Mouse (Mus musculus): ENCODE results near the gene Spsb1. TPM values are rescaled to one million over a fixed set of nuclear protein-coding genes. Genes with fewer than 3 reads are reported as not detected.

The Spsb1 gene
- polyA plus RNA-seq, 1 experiment from 2014 or later, result 11.7 TPM

DNA sequence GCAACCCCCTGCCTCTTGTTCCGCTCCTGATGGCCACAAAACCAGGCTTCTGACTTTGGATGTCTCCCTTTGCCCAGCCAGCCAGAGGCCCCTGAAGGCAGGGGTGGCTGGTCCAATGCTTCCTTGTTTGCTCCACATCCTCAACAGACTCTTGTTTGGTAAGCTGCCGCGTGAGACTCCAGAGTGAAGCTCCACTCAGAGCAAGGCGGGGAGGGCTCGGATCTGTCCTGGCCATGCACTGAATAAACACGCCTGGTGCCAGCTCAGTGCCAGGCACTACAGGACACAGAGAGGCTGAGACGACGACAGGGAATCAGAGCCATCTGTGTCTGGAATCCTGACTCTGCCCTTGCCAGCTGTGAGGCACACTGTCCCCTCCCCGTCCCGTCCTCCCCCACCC, 70.9 kb downstream of the Spsb1 start:
- Histone ChIP-seq H3K4me3 (ENCODE audit: low read depth, low read length) (no peak overlapping the region), H3K4me1 (replicated peaks; ENCODE audit: control insufficient read depth, insufficient read depth, low read length) (no peaks in the 10 kb centered on the region), H3K27me3 (ENCODE audit: control insufficient read depth, insufficient read depth, low read length) (no peaks in the 10 kb centered on the region), H3K27ac (ENCODE audit: low read depth, low read length) (no peak overlapping the region), H3K9me3 (ENCODE audit: control insufficient read depth, low read length) (no peaks in the 10 kb centered on the region), H3K36me3 (ENCODE audit: control insufficient read depth, insufficient read depth, low read length) (no peaks in the 10 kb centered on the region), H3K9ac (ENCODE audit: low read depth, low read length) (no peak overlapping the region), H3K4me2 (replicated peaks; ENCODE audit: low read depth, low read length) (no peak overlapping the region)
- ATAC-seq (ENCODE audit: low FRiP score) (no peak), DNase-seq (ENCODE audit: low spot score) (no peak)
- 90% methylated on average over 10 of the region's 10 CpGs for WGBS

DNA sequence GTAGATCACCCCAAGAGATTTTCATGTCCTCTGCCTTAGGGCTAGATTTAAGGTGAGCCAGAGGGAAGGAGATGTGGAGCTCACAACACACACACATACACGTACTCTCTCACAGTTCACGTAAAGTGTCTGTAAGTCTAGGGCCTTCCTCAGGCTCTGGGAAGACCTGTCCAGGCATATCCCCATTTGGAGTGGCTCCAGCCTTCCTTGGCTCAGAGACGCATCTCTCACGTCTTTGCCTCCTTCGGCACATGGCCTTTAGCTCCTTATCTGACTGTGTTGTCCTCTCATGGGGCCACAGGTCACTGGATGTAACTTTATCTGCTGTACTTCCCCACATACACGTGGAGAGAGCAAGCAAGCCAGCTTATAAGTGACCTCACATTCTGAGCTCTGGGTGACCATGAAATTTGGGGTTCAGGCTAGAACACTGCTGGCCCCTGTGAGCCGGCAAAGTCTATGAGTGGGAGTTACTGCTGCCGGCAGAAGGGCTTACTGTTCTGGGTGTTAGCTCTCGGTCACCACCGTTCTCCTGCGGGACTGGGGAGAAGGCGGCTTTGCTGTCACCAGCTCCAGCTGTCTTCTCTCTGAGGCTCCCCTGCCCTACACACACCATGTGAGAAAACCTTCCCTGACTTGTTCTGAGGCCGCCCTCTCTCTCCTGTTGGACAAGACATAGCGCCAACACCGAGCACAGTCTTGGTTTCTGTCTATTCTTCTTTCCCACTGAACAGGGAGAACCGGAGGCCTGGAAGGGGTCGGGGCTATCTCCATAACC, 72.5 kb downstream of the Spsb1 start:
- Histone ChIP-seq H3K27ac (ENCODE audit: low read depth, low read length) (no peak overlapping the region), H3K36me3 (ENCODE audit: control insufficient read depth, insufficient read depth, low read length) (no peaks in the 10 kb centered on the region), H3K4me1 (replicated peaks; ENCODE audit: control insufficient read depth, insufficient read depth, low read length) (peaks cover 6% of the 10 kb centered on the region), H3K4me2 (replicated peaks; ENCODE audit: low read depth, low read length) (no peak overlapping the region), H3K27me3 (ENCODE audit: control insufficient read depth, insufficient read depth, low read length) (no peaks in the 10 kb centered on the region), H3K9ac (ENCODE audit: low read depth, low read length) (no peak overlapping the region), H3K9me3 (ENCODE audit: control insufficient read depth, low read length) (no peaks in the 10 kb centered on the region), H3K4me3 (ENCODE audit: low read depth, low read length) (no peak overlapping the region)
- ATAC-seq (ENCODE audit: low FRiP score), result no peak
- 82% methylated on average over 17 of the region's 17 CpGs for whole genome bisulfite sequencing
- no peak for DNase-seq (ENCODE audit: low spot score)

DNA sequence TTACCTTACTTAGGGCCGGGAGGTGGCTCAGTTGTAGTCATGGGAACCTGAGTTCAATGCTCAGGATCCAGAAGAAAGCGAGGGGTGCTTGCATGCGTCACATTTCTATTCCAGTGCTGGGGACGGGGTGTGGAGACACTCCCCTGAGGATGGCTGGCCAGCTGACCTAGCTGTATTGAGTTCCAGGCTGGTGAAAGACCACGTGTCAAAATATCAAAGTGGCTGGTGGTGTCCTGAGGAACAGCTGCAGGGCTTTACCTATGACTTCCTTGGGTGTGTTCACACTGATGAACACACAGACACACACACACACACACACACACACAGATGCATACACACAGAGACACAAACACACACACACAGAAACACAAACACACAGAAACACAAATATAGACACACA, 73.9 kb downstream of the Spsb1 start:
- no peak for DNase-seq (ENCODE audit: low spot score)
- Histone ChIP-seq H3K9ac (ENCODE audit: low read depth, low read length) (no peak overlapping the region), H3K9me3 (ENCODE audit: control insufficient read depth, low read length) (no peaks in the 10 kb centered on the region), H3K4me2 (replicated peaks; ENCODE audit: low read depth, low read length) (no peak overlapping the region), H3K36me3 (ENCODE audit: control insufficient read depth, insufficient read depth, low read length) (no peaks in the 10 kb centered on the region), H3K4me1 (replicated peaks; ENCODE audit: control insufficient read depth, insufficient read depth, low read length) (peaks cover 12% of the 10 kb centered on the region), H3K27me3 (ENCODE audit: control insufficient read depth, insufficient read depth, low read length) (no peaks in the 10 kb centered on the region), H3K27ac (ENCODE audit: low read depth, low read length) (no peak overlapping the region), H3K4me3 (ENCODE audit: low read depth, low read length) (no peak overlapping the region)
- ATAC-seq (ENCODE audit: low FRiP score), result no peak
- 71% methylated on average over 5 of the region's 5 CpGs for WGBS

DNA sequence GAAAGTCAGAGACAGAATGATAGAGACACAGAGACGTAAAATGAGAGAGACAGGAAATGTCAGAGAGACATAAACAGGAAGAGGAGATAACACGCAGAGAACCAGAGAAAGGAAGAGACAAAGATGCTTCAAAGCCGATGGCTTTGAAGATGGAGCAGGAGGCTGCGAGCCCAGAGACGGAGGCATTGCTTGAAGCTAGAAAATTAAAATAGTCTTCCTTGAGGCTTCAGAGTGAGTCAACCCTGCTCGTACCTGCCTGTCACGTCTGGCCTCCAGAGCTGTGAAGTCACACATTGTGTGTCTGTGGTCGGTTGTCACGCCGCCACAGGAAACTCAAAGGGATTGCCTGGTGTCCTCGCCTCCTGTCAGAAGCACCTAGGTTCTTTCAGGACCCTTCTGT, 74.9 kb downstream of the Spsb1 start:
- Histone ChIP-seq H3K27me3 (ENCODE audit: control insufficient read depth, insufficient read depth, low read length) (no peaks in the 10 kb centered on the region), H3K36me3 (ENCODE audit: control insufficient read depth, insufficient read depth, low read length) (no peaks in the 10 kb centered on the region), H3K4me3 (ENCODE audit: low read depth, low read length) (no peak overlapping the region; the same call in 1 of the 2 replicates), H3K9ac (ENCODE audit: low read depth, low read length) (no peak overlapping the region), H3K27ac (ENCODE audit: low read depth, low read length) (no peak overlapping the region), H3K9me3 (ENCODE audit: control insufficient read depth, low read length) (no peaks in the 10 kb centered on the region), H3K4me1 (replicated peaks; ENCODE audit: control insufficient read depth, insufficient read depth, low read length) (peaks cover 16% of the 10 kb centered on the region), H3K4me2 (replicated peaks; ENCODE audit: low read depth, low read length) (no peak overlapping the region)
- no peak for DNase-seq (ENCODE audit: low spot score)
- no peak for ATAC-seq (ENCODE audit: low FRiP score)
- WGBS, result 84% methylated on average over 11 of the region's 11 CpGs

DNA sequence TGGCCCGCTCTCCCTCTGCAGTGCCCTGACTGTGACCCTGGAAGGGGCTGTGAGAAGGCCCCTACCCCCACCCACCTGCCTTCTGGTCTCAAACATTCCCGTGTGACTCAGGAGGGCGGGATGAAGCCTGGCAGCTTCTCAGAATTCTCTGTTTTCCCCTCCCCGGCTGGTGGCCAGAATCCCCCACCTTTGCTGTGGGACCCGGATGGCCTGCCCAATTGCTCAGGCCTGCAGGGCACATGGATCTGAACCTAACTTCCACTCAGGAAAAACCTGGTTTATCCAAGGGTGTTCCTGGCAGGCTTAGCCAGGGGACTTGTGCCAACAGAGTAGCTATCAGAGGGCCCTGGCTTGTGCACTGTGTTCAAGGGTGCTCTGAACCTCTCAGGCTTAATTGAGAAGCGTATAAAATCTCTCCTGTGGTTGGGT, 76.8 kb downstream of the Spsb1 start:
- WGBS, result 43% methylated on average over 6 of the region's 6 CpGs

DNA sequence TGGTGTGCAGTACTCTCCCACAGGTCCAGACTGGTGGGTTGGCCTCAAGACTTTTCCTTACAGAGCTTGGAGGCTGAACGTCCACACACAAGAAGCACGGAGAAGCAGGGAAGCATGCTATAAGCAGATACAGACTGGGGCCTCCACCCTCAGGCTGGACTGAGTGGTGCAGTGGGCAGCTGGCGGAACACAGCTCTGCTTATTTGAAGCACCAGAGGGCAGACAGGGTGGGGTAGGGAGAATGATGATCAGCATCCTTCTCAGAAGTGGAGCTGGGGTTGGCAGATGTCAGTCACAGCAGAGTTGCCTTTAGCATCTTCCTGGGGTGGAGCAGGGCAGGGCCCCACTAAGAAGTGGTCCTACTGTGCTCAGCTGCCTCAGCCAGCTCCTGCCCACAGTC, 77.6 kb downstream of the Spsb1 start:
- DNase-seq (ENCODE audit: low spot score) (no peak), ATAC-seq (ENCODE audit: low FRiP score) (peak; percentile 45; the same call in 1 of the 2 replicates)
- no peak overlapping the region for H3K9ac ChIP-seq (ENCODE audit: low read depth, low read length)
- no peaks in the 10 kb centered on the region for H3K27me3 ChIP-seq (ENCODE audit: control insufficient read depth, insufficient read depth, low read length)
- 61% methylated on average over 3 of the region's 3 CpGs for WGBS
- H3K36me3 ChIP-seq (ENCODE audit: control insufficient read depth, insufficient read depth, low read length), result no peaks in the 10 kb centered on the region
- no peak overlapping the region for H3K4me2 ChIP-seq (replicated peaks; ENCODE audit: low read depth, low read length)
- 0 out of 2 replicates have a peak overlapping the region, but pooled peaks have one; percentile 17 for H3K27ac ChIP-seq (ENCODE audit: low read depth, low read length)
- H3K4me1 ChIP-seq (replicated peaks; ENCODE audit: control insufficient read depth, insufficient read depth, low read length), result peaks cover 16% of the 10 kb centered on the region
- no peaks in the 10 kb centered on the region for H3K9me3 ChIP-seq (ENCODE audit: control insufficient read depth, low read length)
- no peak overlapping the region for H3K4me3 ChIP-seq (ENCODE audit: low read depth, low read length)

More for the DNA sequence above, 76.8 kb downstream of the Spsb1 start:
- H3K27ac ChIP-seq (ENCODE audit: low read depth, low read length), result 0 out of 2 replicates have a peak overlapping the region, but pooled peaks have one; percentile 17
- no peaks in the 10 kb centered on the region for H3K36me3 ChIP-seq (ENCODE audit: control insufficient read depth, insufficient read depth, low read length)
- H3K4me1 ChIP-seq (replicated peaks; ENCODE audit: control insufficient read depth, insufficient read depth, low read length), result peaks cover 16% of the 10 kb centered on the region
- no peak overlapping the region for H3K4me2 ChIP-seq (replicated peaks; ENCODE audit: low read depth, low read length)
- DNase-seq (ENCODE audit: low spot score) (no peak), ATAC-seq (ENCODE audit: low FRiP score) (0 out of 2 replicates have a peak, but pooled peaks have one; percentile 15)
- H3K4me3 ChIP-seq (ENCODE audit: low read depth, low read length), result no peak overlapping the region
- H3K9me3 ChIP-seq (ENCODE audit: control insufficient read depth, low read length), result no peaks in the 10 kb centered on the region
- no peak overlapping the region for H3K9ac ChIP-seq (ENCODE audit: low read depth, low read length)
- no peaks in the 10 kb centered on the region for H3K27me3 ChIP-seq (ENCODE audit: control insufficient read depth, insufficient read depth, low read length)

DNA sequence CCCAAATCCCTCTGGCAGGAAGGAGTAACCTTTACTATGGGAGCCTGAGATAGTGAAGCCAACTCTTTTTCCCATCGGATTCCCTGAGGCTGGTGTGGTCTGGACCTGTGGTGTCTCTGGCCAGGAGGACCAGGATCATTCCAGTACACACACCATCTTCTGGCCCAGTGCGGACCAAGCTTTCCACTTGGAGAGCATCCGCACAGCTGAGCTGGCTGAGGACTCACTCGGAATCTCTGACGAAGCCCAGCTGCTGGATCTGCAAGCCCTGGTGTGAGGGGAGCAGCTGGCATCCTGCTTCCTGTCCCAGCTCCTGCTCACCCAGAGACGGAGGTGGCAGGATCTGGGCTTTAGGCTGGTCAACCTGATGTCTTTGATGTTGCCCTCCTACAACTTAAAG, 78.1 kb downstream of the Spsb1 start:
- WGBS, result 76% methylated on average over 6 of the region's 6 CpGs
- Histone ChIP-seq H3K9ac (ENCODE audit: low read depth, low read length) (no peak overlapping the region), H3K4me1 (replicated peaks; ENCODE audit: control insufficient read depth, insufficient read depth, low read length) (peaks cover 16% of the 10 kb centered on the region), H3K4me3 (ENCODE audit: low read depth, low read length) (no peak overlapping the region), H3K4me2 (replicated peaks; ENCODE audit: low read depth, low read length) (no peak overlapping the region), H3K27ac (ENCODE audit: low read depth, low read length) (0 out of 2 replicates have a peak overlapping the region, but pooled peaks have one; percentile 1), H3K9me3 (ENCODE audit: control insufficient read depth, low read length) (no peaks in the 10 kb centered on the region), H3K27me3 (ENCODE audit: control insufficient read depth, insufficient read depth, low read length) (no peaks in the 10 kb centered on the region), H3K36me3 (ENCODE audit: control insufficient read depth, insufficient read depth, low read length) (no peaks in the 10 kb centered on the region)
- DNase-seq (ENCODE audit: low spot score), result no peak
- ATAC-seq (ENCODE audit: low FRiP score), result 0 out of 2 replicates have a peak, but pooled peaks have one; percentile 12

DNA sequence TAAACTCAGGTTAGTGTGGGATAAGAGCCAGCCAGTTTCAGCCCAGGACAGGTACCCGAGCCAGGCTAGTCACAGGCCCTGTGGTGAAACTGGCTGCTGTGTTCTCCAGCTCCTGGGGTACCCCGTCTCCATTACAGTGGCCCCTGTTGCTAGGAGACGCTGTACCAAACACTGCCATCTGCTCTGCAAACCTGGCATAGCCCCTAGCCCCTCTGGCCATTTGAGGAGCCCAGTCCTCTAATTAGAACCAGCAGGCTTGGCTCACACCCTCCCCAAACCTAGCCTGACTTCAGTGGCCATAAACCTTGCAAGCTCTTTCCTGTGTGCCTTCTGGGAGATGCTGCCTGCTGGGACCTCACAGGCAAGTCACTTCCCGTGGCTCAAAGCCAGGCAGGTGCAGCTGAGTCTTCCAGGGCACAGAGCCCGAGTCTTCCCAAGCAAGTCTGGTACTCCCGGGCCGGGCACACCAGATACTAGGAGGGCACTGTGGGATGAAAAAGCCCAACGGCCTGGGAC, 78.8 kb downstream of the Spsb1 start:
- peaks cover 16% of the 10 kb centered on the region for H3K4me1 ChIP-seq (replicated peaks; ENCODE audit: control insufficient read depth, insufficient read depth, low read length)
- no peak overlapping the region for H3K4me2 ChIP-seq (replicated peaks; ENCODE audit: low read depth, low read length)
- H3K9ac ChIP-seq (ENCODE audit: low read depth, low read length), result no peak overlapping the region
- no peak; the same call in 1 of the 2 replicates for ATAC-seq (ENCODE audit: low FRiP score)
- 59% methylated on average over 8 of the region's 8 CpGs for WGBS
- no peaks in the 10 kb centered on the region for H3K9me3 ChIP-seq (ENCODE audit: control insufficient read depth, low read length)
- no peaks in the 10 kb centered on the region for H3K36me3 ChIP-seq (ENCODE audit: control insufficient read depth, insufficient read depth, low read length)
- DNase-seq (ENCODE audit: low spot score), result peak; percentile 57
- no peak overlapping the region for H3K4me3 ChIP-seq (ENCODE audit: low read depth, low read length)
- no peak overlapping the region for H3K27ac ChIP-seq (ENCODE audit: low read depth, low read length)
- no peaks in the 10 kb centered on the region for H3K27me3 ChIP-seq (ENCODE audit: control insufficient read depth, insufficient read depth, low read length)

DNA sequence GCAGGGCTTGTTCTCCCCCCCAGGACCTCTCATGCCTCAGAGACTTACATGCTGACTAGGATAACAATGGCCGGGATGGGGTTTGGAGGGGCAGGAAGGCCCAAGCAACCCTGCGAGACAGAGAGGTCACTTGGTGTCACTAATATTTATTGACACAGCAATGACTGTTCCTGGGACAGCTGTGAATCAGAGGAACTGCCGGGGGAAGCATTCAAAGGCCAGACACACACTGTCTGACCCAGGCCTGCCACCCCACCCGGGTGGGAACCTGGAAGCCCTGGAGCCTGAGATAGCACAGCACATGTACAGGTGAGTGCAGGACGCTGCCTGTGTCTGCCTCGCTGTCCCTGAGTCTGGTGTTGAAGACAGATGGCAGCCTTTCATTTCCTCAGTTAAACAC, 79.5 kb downstream of the Spsb1 start:
- H3K27me3 ChIP-seq (ENCODE audit: control insufficient read depth, insufficient read depth, low read length), result no peaks in the 10 kb centered on the region
- H3K27ac ChIP-seq (ENCODE audit: low read depth, low read length), result no peak overlapping the region

More for the DNA sequence above, 79.5 kb downstream of the Spsb1 start:
- no peak overlapping the region for H3K4me2 ChIP-seq (replicated peaks; ENCODE audit: low read depth, low read length)
- no peaks in the 10 kb centered on the region for H3K9me3 ChIP-seq (ENCODE audit: control insufficient read depth, low read length)
- WGBS, result 31% methylated on average over 6 of the region's 6 CpGs
- no peak overlapping the region for H3K9ac ChIP-seq (ENCODE audit: low read depth, low read length)
- H3K4me3 ChIP-seq (ENCODE audit: low read depth, low read length), result no peak overlapping the region
- DNase-seq (ENCODE audit: low spot score) (no peak), ATAC-seq (ENCODE audit: low FRiP score) (no peak)
- H3K4me1 ChIP-seq (replicated peaks; ENCODE audit: control insufficient read depth, insufficient read depth, low read length), result peaks cover 16% of the 10 kb centered on the region
- no peaks in the 10 kb centered on the region for H3K36me3 ChIP-seq (ENCODE audit: control insufficient read depth, insufficient read depth, low read length)

All from hindbrain, embryonic 11.5 days (tissue).